Mouse (Mus musculus) intestine, postnatal 0 days (tissue): ENCODE data around the gene Chn2. TPM values are rescaled to one million over a fixed set of nuclear protein-coding genes. Genes with fewer than 3 reads are reported as not detected.
A peak's percentile ranks its signal among the peaks of the same experiment; 100 is the strongest.

ENCODE experiments used
- ATAC-seq: fragments of 200-750 bp; cut with Nextera tagmentation; 2 replicates; pipeline ENCODE4 v1.8.0; 2017; ENCODE audit warnings: mild to moderate bottlenecking, moderate TSS enrichment, moderate library complexity
- H3K27ac ChIP-seq: fragments of 300-500 bp; sonication (generic); 2 replicates; pipeline ENCODE4 v1.5.1; 2014; ENCODE audit warnings: mild to moderate bottlenecking, low read depth, low read length, moderate library complexity
- H3K27me3 ChIP-seq: fragments of 300-500 bp; sonication (generic); replicated peaks from 2 replicates; pipeline ENCODE4 v1.6.1; 2014; ENCODE audit warnings: low read length, mixed read lengths; ENCODE audit not compliant: control insufficient read depth, insufficient read depth
- H3K36me3 ChIP-seq: fragments of 300-500 bp; sonication (generic); 2 replicates; pipeline ENCODE4 v1.6.1; 2014; ENCODE audit warnings: mild to moderate bottlenecking, moderate library complexity; ENCODE audit not compliant: control insufficient read depth, insufficient read depth
- H3K4me1 ChIP-seq: fragments of 300-500 bp; sonication (generic); replicated peaks from 2 replicates; pipeline ENCODE4 v1.6.1; 2014; ENCODE audit warnings: antibody characterized with exemption, low read length, mixed read lengths; ENCODE audit not compliant: control insufficient read depth, insufficient read depth
- H3K4me2 ChIP-seq: fragments of 300-500 bp; sonication (generic); replicated peaks from 2 replicates; pipeline ENCODE4 v1.6.1; 2014; ENCODE audit warnings: low read depth, mild to moderate bottlenecking, moderate library complexity
- H3K4me3 ChIP-seq: fragments of 300-500 bp; sonication (generic); 2 replicates; pipeline ENCODE4 v1.5.1; 2014; ENCODE audit warnings: low read depth, low read length
- H3K9ac ChIP-seq: fragments of 300-500 bp; sonication (generic); 2 replicates; pipeline ENCODE4 v1.6.1; 2014; ENCODE audit warnings: mild to moderate bottlenecking, low read depth, low read length
- H3K9me3 ChIP-seq: fragments of 300-500 bp; sonication (generic); 2 replicates; pipeline ENCODE4 v1.6.1; 2016; ENCODE audit warnings: mixed run types; ENCODE audit not compliant: control insufficient read depth
- CTCF ChIP-seq: sonication (generic); IDR thresholded peaks from 2 replicates; pipeline ENCODE4 v1.5.1; 2016; ENCODE audit warnings: low read depth, mild to moderate bottlenecking, control low read depth, antibody characterized with exemption, moderate library complexity
- WGBS: fragments of 180-500 bp; shearing (Covaris S2); extraction: QIAGEN DNeasy Blood & Tissue Kit; methylation state at CpG from one replicate; pipeline ENCODE4 v1.1.7; 2014; 5-methylcytosine and 5-hydroxymethylcytosine counted together
- polyA plus RNA-seq: library from polyadenylated mRNA; unstranded; fragments of >200 nt; fragmentation: Nextera tagmentation; extraction: Ambion mirVana; gene quantifications from 2 replicates; pipeline ENCODE4 v1.2.1, GENCODE M21; 2015

Gene Chn2
- 19.6 and 24.3 TPM in 2 replicates for polyA plus RNA-seq

- peak within 1 kb of the TSS; percentile 71 for H3K4me3 ChIP-seq
- WGBS = under 1% methylated on average over 31 of the region's 43 CpGs
- peak within 1 kb of the TSS; percentile 95 for H3K4me2 ChIP-seq
- H3K9me3 ChIP-seq = no peaks in the 10 kb centered on the region
- peak within 1 kb of the TSS; percentile 75 for H3K9ac ChIP-seq
- H3K27me3 ChIP-seq = no peaks in the 10 kb centered on the region
- no peaks in the 10 kb centered on the region for H3K36me3 ChIP-seq
- peak within 1 kb of the TSS; percentile 88 for H3K27ac ChIP-seq
- peak; percentile 62 for ATAC-seq
- no peaks in the 10 kb centered on the region for H3K4me1 ChIP-seq
- TF ChIP-seq CTCF = no peak; the same call in 1 of the 2 replicates
Observed at GRCm38 (mm10) chr6:54039357-54039804, at the start of gene Chn2. Chn2 (plus strand) TSS chr6:54039554.

- ATAC-seq = no peak
- 64% methylated on average over 3 of the region's 3 CpGs for WGBS
- H3K9ac ChIP-seq = no peak overlapping the region
- no peaks in the 10 kb centered on the region for H3K27me3 ChIP-seq
- H3K4me3 ChIP-seq = no peak overlapping the region
- no peak overlapping the region for H3K4me2 ChIP-seq
- 0 out of 2 replicates have a peak, but pooled peaks cover 2% of the 10 kb centered on the region for H3K9me3 ChIP-seq
- no peak for TF ChIP-seq CTCF
- no peak overlapping the region for H3K27ac ChIP-seq
- no peaks in the 10 kb centered on the region for H3K36me3 ChIP-seq
- 0 out of 2 replicates have a peak, but pooled peaks cover 5% of the 10 kb centered on the region for H3K4me1 ChIP-seq
Observed at GRCm38 (mm10) chr6:53992386-53992785, 47.0 kb upstream of the Chn2 start.

- no peak for TF ChIP-seq CTCF
- Histone ChIP-seq H3K9me3 (0 out of 2 replicates have a peak, but pooled peaks cover 2% of the 10 kb centered on the region), H3K4me1 (no peaks in the 10 kb centered on the region), H3K27me3 (no peaks in the 10 kb centered on the region), H3K36me3 (no peaks in the 10 kb centered on the region), H3K4me3 (no peak overlapping the region), H3K9ac (no peak overlapping the region), H3K4me2 (no peak overlapping the region), H3K27ac (no peak overlapping the region)
- WGBS = 35% methylated on average over 4 of the region's 4 CpGs
- ATAC-seq = no peak
Observed at GRCm38 (mm10) chr6:53995519-53995918, 43.8 kb upstream of the Chn2 start.

- 78% methylated on average over 3 of the region's 3 CpGs for WGBS
- H3K4me3 ChIP-seq = no peak overlapping the region
- H3K4me2 ChIP-seq = no peak overlapping the region
- no peak overlapping the region for H3K27ac ChIP-seq
- no peaks in the 10 kb centered on the region for H3K4me1 ChIP-seq
- no peak for TF ChIP-seq CTCF
- 0 out of 2 replicates have a peak, but pooled peaks cover 2% of the 10 kb centered on the region for H3K9me3 ChIP-seq
- H3K9ac ChIP-seq = no peak overlapping the region
- no peak for ATAC-seq
- H3K36me3 ChIP-seq = no peaks in the 10 kb centered on the region
- H3K27me3 ChIP-seq = no peaks in the 10 kb centered on the region
Observed at GRCm38 (mm10) chr6:53996226-53996955, 43.0 kb upstream of the Chn2 start.

GRCm38 (mm10) chr6:54005302-54005701 lies 34.1 kb upstream of the Chn2 start:
- H3K9ac ChIP-seq = no peak overlapping the region
- H3K4me2 ChIP-seq = no peak overlapping the region
- H3K27ac ChIP-seq = no peak overlapping the region
- no peaks in the 10 kb centered on the region for H3K27me3 ChIP-seq
- H3K36me3 ChIP-seq = no peaks in the 10 kb centered on the region
- H3K9me3 ChIP-seq = no peaks in the 10 kb centered on the region
- ATAC-seq = no peak
- TF ChIP-seq CTCF = no peak
- WGBS = 79% methylated on average over 4 of the region's 4 CpGs
- no peaks in the 10 kb centered on the region for H3K4me1 ChIP-seq
- no peak overlapping the region for H3K4me3 ChIP-seq

- no peak for TF ChIP-seq CTCF
- Histone ChIP-seq H3K27me3 (no peaks in the 10 kb centered on the region), H3K4me1 (no peaks in the 10 kb centered on the region), H3K9me3 (no peaks in the 10 kb centered on the region), H3K9ac (no peak overlapping the region), H3K36me3 (no peaks in the 10 kb centered on the region), H3K4me2 (no peak overlapping the region), H3K27ac (no peak overlapping the region), H3K4me3 (no peak overlapping the region)
- WGBS = 79% methylated on average over 16 of the region's 16 CpGs
- no peak for ATAC-seq
Observed at GRCm38 (mm10) chr6:54008448-54009120, 30.8 kb upstream of the Chn2 start.
